Mouse (Mus musculus): ENCODE results near the gene Olfr981. TPM values are rescaled to one million over a fixed set of nuclear protein-coding genes. Genes with fewer than 3 reads are reported as not detected.

Olfr981 gene
- polyA plus RNA-seq, 2 experiments, result not detected

DNA sequence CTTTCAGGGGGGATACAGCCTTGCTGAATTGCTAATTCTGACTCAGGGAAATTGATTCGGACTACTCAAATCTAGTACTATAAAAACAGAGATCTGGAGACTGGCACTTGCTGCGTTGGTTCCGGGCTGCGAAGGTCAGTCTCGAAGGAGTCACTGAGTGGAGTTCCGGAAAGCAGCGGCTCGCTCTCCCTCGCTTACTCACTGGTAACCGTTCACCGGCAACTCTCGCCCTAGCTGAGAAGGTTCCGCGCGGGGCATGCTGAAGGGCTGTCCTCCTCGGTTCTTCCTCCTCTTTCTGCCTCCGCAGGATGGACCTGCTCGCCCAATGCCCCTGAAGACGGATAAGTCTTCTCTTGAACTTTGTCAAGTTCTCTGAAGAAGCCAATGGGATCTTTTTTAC is 28.9 kb downstream of the Olfr981 start:
- Histone ChIP-seq H3K36me3 (ENCODE audit: control insufficient read depth, insufficient read depth, low read length) (no peaks in the 10 kb centered on the region), H3K27ac (replicated peaks; ENCODE audit: low read depth, low read length) (no peak overlapping the region), H3K27me3 (ENCODE audit: control insufficient read depth, insufficient read depth, low read length) (no peaks in the 10 kb centered on the region), H3K9ac (ENCODE audit: low read depth, low read length, severe bottlenecking) (no peak overlapping the region), H3K9me3 (ENCODE audit: control insufficient read depth, low read length) (no peaks in the 10 kb centered on the region), H3K4me1 (ENCODE audit: control insufficient read depth, insufficient read depth, low read length) (no peaks in the 10 kb centered on the region), H3K4me3 (replicated peaks; ENCODE audit: low read length) (no peak overlapping the region), H3K4me2 (replicated peaks; ENCODE audit: low read depth, low read length, severe bottlenecking) (no peak overlapping the region)
- 91% methylated on average over 19 of the region's 19 CpGs for WGBS
- no peak for TF ChIP-seq POLR2A (IDR thresholded peaks at IDR 0.05; ENCODE audit: borderline replicate concordance, extremely low read depth, insufficient read depth, insufficient read length)
- no peak for DNase-seq (ENCODE audit: low spot score)
- no peak for ATAC-seq (ENCODE audit: low FRiP score, low read depth)

DNA sequence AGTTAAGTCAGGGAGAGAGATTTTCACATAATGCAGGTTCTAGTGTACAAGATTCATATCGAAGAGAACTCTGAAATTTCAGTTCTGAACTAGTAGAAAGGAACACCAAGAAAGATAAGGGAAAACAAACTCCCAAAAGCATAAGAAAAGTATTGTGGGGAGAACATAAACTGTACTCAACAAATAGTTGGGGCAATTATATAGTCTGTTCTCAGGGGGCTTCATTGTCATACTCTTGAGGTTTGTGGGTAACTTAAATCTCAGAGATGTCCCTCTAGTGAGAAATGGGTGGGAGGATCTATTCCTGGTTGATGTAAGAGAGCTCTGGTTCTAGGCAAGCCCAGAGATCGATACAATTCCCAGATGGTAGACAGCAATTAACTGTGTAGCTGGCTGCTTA is 52.3 kb downstream of the Olfr981 start, which contains the start of gene Olfr982:
Gene Olfr982, plus strand, starts transcription at position 301 of the 400 bp plus-strand sequence.
- WGBS, result 62% methylated on average over 2 of the region's 2 CpGs
- no peaks in the 10 kb centered on the region for H3K9me3 ChIP-seq (ENCODE audit: control insufficient read depth, low read length)
- H3K36me3 ChIP-seq (ENCODE audit: control insufficient read depth, insufficient read depth, low read length), result no peaks in the 10 kb centered on the region
- no peak within 1 kb of the TSS for H3K27ac ChIP-seq (replicated peaks; ENCODE audit: low read depth, low read length)
- H3K4me2 ChIP-seq (replicated peaks; ENCODE audit: low read depth, low read length, severe bottlenecking), result no peak within 1 kb of the TSS
- ATAC-seq (ENCODE audit: low FRiP score, low read depth) (no peak), DNase-seq (ENCODE audit: low spot score) (no peak)
- H3K9ac ChIP-seq (ENCODE audit: low read depth, low read length, severe bottlenecking), result no peak within 1 kb of the TSS
- TF ChIP-seq POLR2A (IDR thresholded peaks at IDR 0.05; ENCODE audit: borderline replicate concordance, extremely low read depth, insufficient read depth, insufficient read length), result no peak
- H3K4me1 ChIP-seq (ENCODE audit: control insufficient read depth, insufficient read depth, low read length), result no peaks in the 10 kb centered on the region
- no peaks in the 10 kb centered on the region for H3K27me3 ChIP-seq (ENCODE audit: control insufficient read depth, insufficient read depth, low read length)
- H3K4me3 ChIP-seq (replicated peaks; ENCODE audit: low read length), result no peak within 1 kb of the TSS

Other genes starting within 250 kb of the Olfr981 start
- not detected in 2 replicates for gene Olfr968, start 238.2 kb upstream of the Olfr981 start, polyA plus RNA-seq (2012; rRNA removed)
- not detected in 2 replicates for gene Olfr968, start 238.2 kb upstream of the Olfr981 start, polyA plus RNA-seq (2014; fragmentation: Nextera tagmentation; extraction: Ambion mirVana)
- not detected in 2 replicates for gene Olfr969, start 230.5 kb upstream of the Olfr981 start, polyA plus RNA-seq (2012; rRNA removed)
- gene Olfr969, start 230.5 kb upstream of the Olfr981 start, polyA plus RNA-seq (2014; fragmentation: Nextera tagmentation; extraction: Ambion mirVana), result not detected in 2 replicates
- gene Olfr970, start 212.6 kb upstream of the Olfr981 start, polyA plus RNA-seq (2012; rRNA removed), result not detected in 2 replicates
- gene Olfr970, start 212.6 kb upstream of the Olfr981 start, polyA plus RNA-seq (2014; fragmentation: Nextera tagmentation; extraction: Ambion mirVana), result not detected in 2 replicates
- not detected in 2 replicates for gene Olfr971, start 184.6 kb upstream of the Olfr981 start, polyA plus RNA-seq (2012; rRNA removed)
- gene Olfr971, start 184.6 kb upstream of the Olfr981 start, polyA plus RNA-seq (2014; fragmentation: Nextera tagmentation; extraction: Ambion mirVana), result not detected in 2 replicates
- not detected in 2 replicates for gene Olfr972, start 155.0 kb upstream of the Olfr981 start, polyA plus RNA-seq (2012; rRNA removed)
- gene Olfr972, start 155.0 kb upstream of the Olfr981 start, polyA plus RNA-seq (2014; fragmentation: Nextera tagmentation; extraction: Ambion mirVana), result not detected in 2 replicates
- not detected in 2 replicates for gene Olfr229, start 114.1 kb upstream of the Olfr981 start, polyA plus RNA-seq (2012; rRNA removed)
- gene Olfr229, start 114.1 kb upstream of the Olfr981 start, polyA plus RNA-seq (2014; fragmentation: Nextera tagmentation; extraction: Ambion mirVana), result not detected in 2 replicates
- gene Olfr974, start 84.0 kb upstream of the Olfr981 start, polyA plus RNA-seq (2012; rRNA removed), result not detected in 2 replicates
- not detected in 2 replicates for gene Olfr974, start 84.0 kb upstream of the Olfr981 start, polyA plus RNA-seq (2014; fragmentation: Nextera tagmentation; extraction: Ambion mirVana)
- gene Olfr975, start 69.4 kb upstream of the Olfr981 start, polyA plus RNA-seq (2012; rRNA removed), result 0.05 TPM in 1 of 2 replicates, not detected in the other
- not detected in 2 replicates for gene Olfr975, start 69.4 kb upstream of the Olfr981 start, polyA plus RNA-seq (2014; fragmentation: Nextera tagmentation; extraction: Ambion mirVana)
- not detected in 2 replicates for gene Olfr976, start 60.3 kb upstream of the Olfr981 start, polyA plus RNA-seq (2012; rRNA removed)
- gene Olfr976, start 60.3 kb upstream of the Olfr981 start, polyA plus RNA-seq (2014; fragmentation: Nextera tagmentation; extraction: Ambion mirVana), result not detected in 2 replicates
- not detected in 2 replicates for gene Olfr978, start 29.4 kb upstream of the Olfr981 start, polyA plus RNA-seq (2012; rRNA removed)
- not detected in 2 replicates for gene Olfr978, start 29.4 kb upstream of the Olfr981 start, polyA plus RNA-seq (2014; fragmentation: Nextera tagmentation; extraction: Ambion mirVana)
- 0.15 TPM in 1 of 2 replicates, not detected in the other for gene Olfr979, start 18.0 kb upstream of the Olfr981 start, polyA plus RNA-seq (2012; rRNA removed)
- not detected in 2 replicates for gene Olfr979, start 18.0 kb upstream of the Olfr981 start, polyA plus RNA-seq (2014; fragmentation: Nextera tagmentation; extraction: Ambion mirVana)
- gene Olfr980, start 11.9 kb upstream of the Olfr981 start, polyA plus RNA-seq (2012; rRNA removed), result not detected in 2 replicates
- gene Olfr980, start 11.9 kb upstream of the Olfr981 start, polyA plus RNA-seq (2014; fragmentation: Nextera tagmentation; extraction: Ambion mirVana), result not detected in 2 replicates
- not detected in 2 replicates for gene Olfr982, start 52.4 kb downstream of the Olfr981 start, polyA plus RNA-seq (2012; rRNA removed)
- not detected in 2 replicates for gene Olfr982, start 52.4 kb downstream of the Olfr981 start, polyA plus RNA-seq (2014; fragmentation: Nextera tagmentation; extraction: Ambion mirVana)
- gene Olfr983, start 72.1 kb downstream of the Olfr981 start, polyA plus RNA-seq (2012; rRNA removed), result not detected in 2 replicates
- not detected in 2 replicates for gene Olfr983, start 72.1 kb downstream of the Olfr981 start, polyA plus RNA-seq (2014; fragmentation: Nextera tagmentation; extraction: Ambion mirVana)
- not detected in 2 replicates for gene Olfr984, start 92.7 kb downstream of the Olfr981 start, polyA plus RNA-seq (2012; rRNA removed)
- gene Olfr984, start 92.7 kb downstream of the Olfr981 start, polyA plus RNA-seq (2014; fragmentation: Nextera tagmentation; extraction: Ambion mirVana), result not detected in 2 replicates
- not detected in 2 replicates for gene Olfr985, start 108.7 kb downstream of the Olfr981 start, polyA plus RNA-seq (2012; rRNA removed)
- gene Olfr985, start 108.7 kb downstream of the Olfr981 start, polyA plus RNA-seq (2014; fragmentation: Nextera tagmentation; extraction: Ambion mirVana), result not detected in 2 replicates
- not detected in 2 replicates for gene Tmem225, start 126.7 kb downstream of the Olfr981 start, polyA plus RNA-seq (2012; rRNA removed)
- gene Tmem225, start 126.7 kb downstream of the Olfr981 start, polyA plus RNA-seq (2014; fragmentation: Nextera tagmentation; extraction: Ambion mirVana), result not detected in 2 replicates
- gene Olfr986, start 159.5 kb downstream of the Olfr981 start, polyA plus RNA-seq (2012; rRNA removed), result not detected in 2 replicates
- gene Olfr986, start 159.5 kb downstream of the Olfr981 start, polyA plus RNA-seq (2014; fragmentation: Nextera tagmentation; extraction: Ambion mirVana), result not detected in 2 replicates
- gene Zfp202, start 170.9 kb downstream of the Olfr981 start, polyA plus RNA-seq (2012; rRNA removed), result 5.6 and 6.3 TPM in 2 replicates
- 6.3 and 6.7 TPM in 2 replicates for gene Zfp202, start 170.9 kb downstream of the Olfr981 start, polyA plus RNA-seq (2014; fragmentation: Nextera tagmentation; extraction: Ambion mirVana)
- 11.6 and 14.6 TPM in 2 replicates for gene Scn3b, start 247.8 kb downstream of the Olfr981 start, polyA plus RNA-seq (2012; rRNA removed)
- 9.3 and 15.8 TPM in 2 replicates for gene Scn3b, start 247.8 kb downstream of the Olfr981 start, polyA plus RNA-seq (2014; fragmentation: Nextera tagmentation; extraction: Ambion mirVana)

Data from limb, embryonic 14.5 days (tissue).